Mouse (Mus musculus): ENCODE measurements around the gene Pcdh9. TPM values are rescaled to one million over a fixed set of nuclear protein-coding genes. Genes with fewer than 3 reads are reported as not detected.

Gene Pcdh9
- polyA plus RNA-seq, 1 experiment = 0.10 TPM

- Histone ChIP-seq H3K4me1 (ENCODE audit: control insufficient read depth, insufficient read depth, insufficient read length, low read length) (no peaks in the 10 kb centered on the region), H3K36me3 (ENCODE audit: control insufficient read depth, insufficient read depth, low read length) (no peaks in the 10 kb centered on the region), H3K4me3 (ENCODE audit: low read depth, low read length) (no peak overlapping the region), H3K27me3 (ENCODE audit: control insufficient read depth, insufficient read depth, low read length) (no peaks in the 10 kb centered on the region), H3K27ac (ENCODE audit: insufficient read depth, low read depth, low read length) (no peak overlapping the region)
- WGBS = 86% methylated on average over 6 of the region's 6 CpGs
- TF ChIP-seq CTCF (IDR thresholded peaks at IDR 0.05; ENCODE audit: extremely low read depth, insufficient read length, insufficient replicate concordance, low read depth, low read length) (no peak), POLR2A (IDR thresholded peaks at IDR 0.05; ENCODE audit: low read depth, low read length) (no peak)
These were observed 831.7 kb downstream of the Pcdh9 start for GRCm38 (mm10) chr14:93058799-93059198.

DNA sequence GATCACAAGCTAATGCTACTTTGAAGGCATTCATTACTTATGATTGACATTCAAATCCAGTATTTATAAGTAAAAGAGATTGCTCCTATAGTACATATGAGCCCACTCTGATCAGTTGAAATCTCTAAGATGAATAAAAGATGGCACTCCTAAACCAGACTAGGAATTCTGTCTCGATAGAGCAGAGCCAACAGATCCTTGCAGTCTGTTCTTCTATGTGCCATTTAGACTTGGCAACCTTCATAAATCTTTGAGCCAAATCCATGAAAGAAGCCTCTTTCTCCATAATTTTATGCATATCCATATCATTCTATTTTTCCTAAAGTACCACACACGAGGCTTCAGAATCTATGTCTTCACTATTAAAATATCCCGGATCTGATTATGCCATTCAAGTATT lies 834.5 kb downstream of the Pcdh9 start:
- no peaks in the 10 kb centered on the region for H3K4me1 ChIP-seq (ENCODE audit: control insufficient read depth, insufficient read depth, insufficient read length, low read length)
- no peaks in the 10 kb centered on the region for H3K27me3 ChIP-seq (ENCODE audit: control insufficient read depth, insufficient read depth, low read length)
- TF ChIP-seq CTCF (IDR thresholded peaks at IDR 0.05; ENCODE audit: extremely low read depth, insufficient read length, insufficient replicate concordance, low read depth, low read length) = no peak
- no peak for TF ChIP-seq POLR2A (IDR thresholded peaks at IDR 0.05; ENCODE audit: low read depth, low read length)
- no peaks in the 10 kb centered on the region for H3K36me3 ChIP-seq (ENCODE audit: control insufficient read depth, insufficient read depth, low read length)
- no peak overlapping the region for H3K4me3 ChIP-seq (ENCODE audit: low read depth, low read length)
- no peak overlapping the region for H3K27ac ChIP-seq (ENCODE audit: insufficient read depth, low read depth, low read length)
- 74% methylated on average over 3 of the region's 3 CpGs for WGBS

- TF ChIP-seq POLR2A (IDR thresholded peaks at IDR 0.05; ENCODE audit: low read depth, low read length) (no peak), CTCF (IDR thresholded peaks at IDR 0.05; ENCODE audit: extremely low read depth, insufficient read length, insufficient replicate concordance, low read depth, low read length) (no peak)
- 69% methylated on average over 6 of the region's 6 CpGs for WGBS
These were observed 849.9 kb downstream of the Pcdh9 start for GRCm38 (mm10) chr14:93040591-93040990.

DNA sequence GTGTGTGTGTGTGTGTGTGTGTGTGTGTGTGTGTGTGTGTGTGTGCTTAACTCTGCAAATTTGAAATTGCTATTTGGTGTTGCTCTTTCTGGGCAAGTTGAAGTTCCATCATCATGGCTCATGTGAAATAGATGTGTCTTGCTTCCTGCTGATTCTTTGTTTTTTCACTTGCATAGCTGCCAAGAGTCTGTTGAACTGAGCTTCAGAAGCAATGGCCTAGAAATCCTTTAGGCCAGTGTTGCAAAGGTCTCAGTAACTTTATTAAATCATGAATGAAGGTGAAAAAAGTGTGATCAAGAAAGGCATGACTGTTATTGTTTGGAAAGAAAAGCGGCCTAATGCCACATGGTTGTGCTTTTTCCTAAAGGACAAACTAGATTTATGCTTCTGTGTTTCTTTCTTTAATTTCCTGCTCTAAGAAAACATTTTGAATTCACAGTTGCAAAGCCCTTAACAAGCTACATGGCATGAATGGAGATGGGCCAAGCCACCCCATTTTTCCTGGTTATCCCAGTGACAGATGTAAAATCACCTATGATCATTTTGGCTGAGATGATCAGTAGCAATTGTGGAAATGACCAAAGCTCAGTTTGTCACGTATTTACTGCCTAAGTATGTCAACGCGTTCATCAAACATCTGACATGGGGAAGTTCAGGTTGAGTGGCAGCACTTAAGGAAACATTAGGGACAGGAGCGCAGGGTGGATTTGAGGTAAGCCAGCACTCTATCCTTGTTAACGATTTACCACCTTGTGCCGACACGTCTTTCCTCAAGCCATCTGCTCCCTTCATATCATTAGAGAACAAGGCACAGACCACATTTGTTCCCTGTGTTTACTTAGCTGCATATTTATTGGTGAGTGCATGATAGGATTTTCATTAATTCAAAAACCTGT lies 850.9 kb downstream of the Pcdh9 start:
- TF ChIP-seq POLR2A (IDR thresholded peaks at IDR 0.05; ENCODE audit: low read depth, low read length) = no peak
- no peak for TF ChIP-seq CTCF (IDR thresholded peaks at IDR 0.05; ENCODE audit: extremely low read depth, insufficient read length, insufficient replicate concordance, low read depth, low read length)

More at GRCm38 (mm10) chr14:93040591-93040990, 849.9 kb downstream of the Pcdh9 start:
- Histone ChIP-seq H3K4me1 (ENCODE audit: control insufficient read depth, insufficient read depth, insufficient read length, low read length) (no peaks in the 10 kb centered on the region), H3K27me3 (ENCODE audit: control insufficient read depth, insufficient read depth, low read length) (no peaks in the 10 kb centered on the region), H3K4me3 (ENCODE audit: low read depth, low read length) (no peak overlapping the region), H3K36me3 (ENCODE audit: control insufficient read depth, insufficient read depth, low read length) (no peaks in the 10 kb centered on the region), H3K27ac (ENCODE audit: insufficient read depth, low read depth, low read length) (no peak overlapping the region)

DNA sequence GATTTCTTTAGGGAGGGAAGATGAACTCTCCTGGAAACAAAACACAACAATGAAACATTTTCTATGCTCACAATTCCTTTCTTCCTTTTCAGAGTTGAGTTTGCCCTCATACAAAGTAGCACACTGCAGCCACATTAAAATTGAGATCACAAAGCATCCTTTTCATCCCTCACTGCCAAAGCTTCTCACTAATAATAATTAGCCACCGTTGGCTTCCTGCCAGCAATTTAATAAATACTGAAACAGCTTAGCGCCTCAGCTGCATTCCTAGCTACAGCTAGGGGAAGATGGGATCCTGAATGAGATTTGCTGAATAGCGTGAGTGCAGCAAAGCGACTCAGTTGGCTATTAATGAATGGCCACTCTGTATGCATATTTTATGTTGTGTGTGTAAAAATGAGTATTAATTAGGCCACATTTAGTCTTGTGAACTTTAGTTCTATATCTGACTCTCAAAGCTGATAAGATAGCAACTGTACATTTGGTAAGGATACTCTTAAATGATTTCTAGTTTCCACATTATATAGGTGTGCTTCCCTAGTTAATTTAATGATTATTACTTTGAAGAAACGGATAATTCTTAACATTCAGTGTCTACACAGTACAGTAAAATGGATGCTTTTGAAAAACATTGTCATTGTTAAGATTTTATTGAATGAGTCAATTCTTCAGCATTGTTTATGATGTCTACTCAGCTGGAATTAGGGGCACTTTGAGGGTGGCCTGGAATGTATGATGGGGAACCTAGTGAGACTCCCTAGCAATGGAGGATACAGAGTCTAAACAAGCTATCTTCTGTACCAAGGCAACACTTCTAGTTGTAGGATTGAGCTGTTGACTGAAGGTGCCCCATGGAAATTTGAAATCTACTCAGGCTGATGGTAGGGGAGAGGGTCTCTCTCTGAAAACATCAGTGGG lies 881.1 kb downstream of the Pcdh9 start:
- WGBS = 67% methylated on average over 5 of the region's 5 CpGs
- no peak overlapping the region for H3K27ac ChIP-seq (ENCODE audit: insufficient read depth, low read depth, low read length)
- TF ChIP-seq POLR2A (IDR thresholded peaks at IDR 0.05; ENCODE audit: low read depth, low read length) (no peak), CTCF (IDR thresholded peaks at IDR 0.05; ENCODE audit: extremely low read depth, insufficient read length, insufficient replicate concordance, low read depth, low read length) (no peak)
- H3K4me1 ChIP-seq (ENCODE audit: control insufficient read depth, insufficient read depth, insufficient read length, low read length) = no peaks in the 10 kb centered on the region
- H3K36me3 ChIP-seq (ENCODE audit: control insufficient read depth, insufficient read depth, low read length) = no peaks in the 10 kb centered on the region
- no peaks in the 10 kb centered on the region for H3K27me3 ChIP-seq (ENCODE audit: control insufficient read depth, insufficient read depth, low read length)
- H3K4me3 ChIP-seq (ENCODE audit: low read depth, low read length) = no peak overlapping the region

More for the DNA sequence above, 850.9 kb downstream of the Pcdh9 start:
- Histone ChIP-seq H3K4me3 (ENCODE audit: low read depth, low read length) (no peak overlapping the region), H3K4me1 (ENCODE audit: control insufficient read depth, insufficient read depth, insufficient read length, low read length) (no peaks in the 10 kb centered on the region), H3K27me3 (ENCODE audit: control insufficient read depth, insufficient read depth, low read length) (no peaks in the 10 kb centered on the region), H3K36me3 (ENCODE audit: control insufficient read depth, insufficient read depth, low read length) (no peaks in the 10 kb centered on the region), H3K27ac (ENCODE audit: insufficient read depth, low read depth, low read length) (no peak overlapping the region)
- 48% methylated on average over 8 of the region's 8 CpGs for WGBS

Measured in small intestine, adult 2 months (tissue).